Mouse (Mus musculus): ENCODE measurements around the gene Ercc6l2. TPM values are rescaled to one million over a fixed set of nuclear protein-coding genes. Genes with fewer than 3 reads are reported as not detected.
"Not testable (repeated sequence)": the region's sequence is repeated elsewhere in the genome, so short reads cannot be mapped to it uniquely, and the experiment has no call there.

Ercc6l2 gene
- polyA plus RNA-seq, 1 experiment from 2014 or later = 14.0 TPM

- H3K4me3 ChIP-seq = no peak overlapping the region
- WGBS = 21% methylated on average over 11 of the region's 11 CpGs
These were observed 102.2 kb downstream of the Ercc6l2 start for GRCm38 (mm10) chr13:63917198-63917767.

GRCm38 (mm10) chr13:63917776-63918621 is 103.0 kb downstream of the Ercc6l2 start:
- Histone ChIP-seq H3K9ac (no peak overlapping the region), H3K36me3 (no peaks in the 10 kb centered on the region), H3K4me2 (peak overlapping the region; percentile 42), H3K27ac (replicated peaks) (peak overlapping the region; percentile 80), H3K9me3 (no peaks in the 10 kb centered on the region), H3K4me3 (0 out of 2 replicates have a peak overlapping the region, but pooled peaks have one; percentile 1), H3K27me3 (0 out of 2 replicates have a peak, but pooled peaks cover 3% of the 10 kb centered on the region), H3K4me1 (replicated peaks) (peaks cover 26% of the 10 kb centered on the region)
- WGBS = 4% methylated on average over 11 of the region's 11 CpGs
- ATAC-seq (ENCODE audit: low FRiP score, low read depth) = peak; percentile 65; the same call in 1 of the 2 replicates

More at GRCm38 (mm10) chr13:63917198-63917767, 102.2 kb downstream of the Ercc6l2 start:
- H3K36me3 ChIP-seq = no peaks in the 10 kb centered on the region
- H3K9ac ChIP-seq = no peak overlapping the region
- peak; percentile 73 for ATAC-seq (ENCODE audit: low FRiP score, low read depth)
- H3K27me3 ChIP-seq = 0 out of 2 replicates have a peak, but pooled peaks cover 3% of the 10 kb centered on the region
- peaks cover 26% of the 10 kb centered on the region for H3K4me1 ChIP-seq (replicated peaks)
- peak overlapping the region; percentile 76 for H3K27ac ChIP-seq (replicated peaks)
- H3K4me2 ChIP-seq = peak overlapping the region; percentile 11; the same call in 1 of the 2 replicates
- H3K9me3 ChIP-seq = no peaks in the 10 kb centered on the region

- H3K9ac ChIP-seq = no peak overlapping the region
- H3K4me1 ChIP-seq (replicated peaks) = peaks cover 26% of the 10 kb centered on the region
- peak overlapping the region; percentile 80 for H3K27ac ChIP-seq (replicated peaks)
- H3K36me3 ChIP-seq = no peaks in the 10 kb centered on the region
- H3K9me3 ChIP-seq = no peaks in the 10 kb centered on the region
- no peak overlapping the region for H3K4me3 ChIP-seq
- peak; percentile 80 for ATAC-seq (ENCODE audit: low FRiP score, low read depth)
- 34% methylated on average over 18 of the region's 18 CpGs for WGBS
- H3K27me3 ChIP-seq = 0 out of 2 replicates have a peak, but pooled peaks cover 3% of the 10 kb centered on the region
- H3K4me2 ChIP-seq = peak overlapping the region; percentile 42
These were observed 103.8 kb downstream of the Ercc6l2 start for GRCm38 (mm10) chr13:63918733-63919422.

GRCm38 (mm10) chr13:63924036-63924435 is 109.0 kb downstream of the Ercc6l2 start:
- H3K4me1 ChIP-seq (replicated peaks); H3K36me3 ChIP-seq; H3K27ac ChIP-seq (replicated peaks); H3K9me3 ChIP-seq; H3K4me2 ChIP-seq; H3K4me3 ChIP-seq; ATAC-seq (ENCODE audit: low FRiP score, low read depth); H3K27me3 ChIP-seq; H3K9ac ChIP-seq: not testable (repeated sequence)
- 71% methylated on average over 3 of the region's 6 CpGs for WGBS

- WGBS = 81% methylated on average over 4 of the region's 4 CpGs
- no peak overlapping the region for H3K4me3 ChIP-seq
These were observed 112.3 kb downstream of the Ercc6l2 start for GRCm38 (mm10) chr13:63927326-63927725.

GRCm38 (mm10) chr13:63929351-63929750 is 114.3 kb downstream of the Ercc6l2 start:
- WGBS = 19% methylated on average over 1 of the region's 1 CpGs
- H3K27me3 ChIP-seq = no peaks in the 10 kb centered on the region
- ATAC-seq (ENCODE audit: low FRiP score, low read depth) = peak; percentile 86
- peaks cover 9% of the 10 kb centered on the region for H3K4me1 ChIP-seq (replicated peaks)
- no peak overlapping the region for H3K4me2 ChIP-seq
- H3K9me3 ChIP-seq = no peaks in the 10 kb centered on the region
- H3K36me3 ChIP-seq = no peaks in the 10 kb centered on the region
- no peak overlapping the region for H3K27ac ChIP-seq (replicated peaks)
- no peak overlapping the region for H3K4me3 ChIP-seq
- no peak overlapping the region for H3K9ac ChIP-seq

More at GRCm38 (mm10) chr13:63927326-63927725, 112.3 kb downstream of the Ercc6l2 start:
- no peak for ATAC-seq (ENCODE audit: low FRiP score, low read depth)
- H3K9ac ChIP-seq = no peak overlapping the region
- peaks cover 9% of the 10 kb centered on the region for H3K4me1 ChIP-seq (replicated peaks)
- H3K27ac ChIP-seq (replicated peaks) = no peak overlapping the region
- no peaks in the 10 kb centered on the region for H3K9me3 ChIP-seq
- H3K4me2 ChIP-seq = no peak overlapping the region
- no peaks in the 10 kb centered on the region for H3K27me3 ChIP-seq
- no peaks in the 10 kb centered on the region for H3K36me3 ChIP-seq

- peaks cover 9% of the 10 kb centered on the region for H3K4me1 ChIP-seq (replicated peaks)
- H3K4me3 ChIP-seq = no peak overlapping the region
- H3K4me2 ChIP-seq = no peak overlapping the region
- H3K9ac ChIP-seq = no peak overlapping the region
- 65% methylated on average over 5 of the region's 5 CpGs for WGBS
- no peaks in the 10 kb centered on the region for H3K27me3 ChIP-seq
- H3K9me3 ChIP-seq = no peaks in the 10 kb centered on the region
- ATAC-seq (ENCODE audit: low FRiP score, low read depth) = no peak
- no peaks in the 10 kb centered on the region for H3K36me3 ChIP-seq
- H3K27ac ChIP-seq (replicated peaks) = no peak overlapping the region
These were observed 115.0 kb downstream of the Ercc6l2 start for GRCm38 (mm10) chr13:63929917-63930515.

- no peak overlapping the region for H3K4me2 ChIP-seq
- no peak overlapping the region for H3K27ac ChIP-seq (replicated peaks)
- no peaks in the 10 kb centered on the region for H3K27me3 ChIP-seq
- no peaks in the 10 kb centered on the region for H3K36me3 ChIP-seq
- H3K4me3 ChIP-seq = no peak overlapping the region
- H3K9me3 ChIP-seq = no peaks in the 10 kb centered on the region
- 56% methylated on average over 10 of the region's 10 CpGs for WGBS
- no peak overlapping the region for H3K9ac ChIP-seq
- no peak for ATAC-seq (ENCODE audit: low FRiP score, low read depth)
- H3K4me1 ChIP-seq (replicated peaks) = peaks cover 9% of the 10 kb centered on the region
These were observed 115.5 kb downstream of the Ercc6l2 start for GRCm38 (mm10) chr13:63930525-63930924.

- Histone ChIP-seq H3K9ac (no peak overlapping the region), H3K27ac (replicated peaks) (no peak overlapping the region), H3K4me1 (replicated peaks) (no peaks in the 10 kb centered on the region), H3K36me3 (no peaks in the 10 kb centered on the region), H3K27me3 (no peaks in the 10 kb centered on the region), H3K9me3 (no peaks in the 10 kb centered on the region), H3K4me2 (no peak overlapping the region), H3K4me3 (no peak overlapping the region)
- 91% methylated on average over 9 of the region's 9 CpGs for WGBS
- ATAC-seq (ENCODE audit: low FRiP score, low read depth) = no peak
These were observed 121.3 kb downstream of the Ercc6l2 start for GRCm38 (mm10) chr13:63936369-63936768.

GRCm38 (mm10) chr13:63940257-63940656 is 125.2 kb downstream of the Ercc6l2 start:
- H3K9me3 ChIP-seq = no peaks in the 10 kb centered on the region
- no peaks in the 10 kb centered on the region for H3K27me3 ChIP-seq
- H3K9ac ChIP-seq = no peak overlapping the region
- H3K4me1 ChIP-seq (replicated peaks) = no peaks in the 10 kb centered on the region
- no peak overlapping the region for H3K4me2 ChIP-seq
- 96% methylated on average over 1 of the region's 1 CpGs for WGBS
- H3K4me3 ChIP-seq = no peak overlapping the region
- no peak overlapping the region for H3K27ac ChIP-seq (replicated peaks)
- no peaks in the 10 kb centered on the region for H3K36me3 ChIP-seq
- no peak for ATAC-seq (ENCODE audit: low FRiP score, low read depth)

- Histone ChIP-seq H3K9ac (no peak overlapping the region), H3K4me3 (no peak overlapping the region), H3K9me3 (no peaks in the 10 kb centered on the region), H3K36me3 (no peaks in the 10 kb centered on the region), H3K4me2 (no peak overlapping the region), H3K4me1 (replicated peaks) (no peaks in the 10 kb centered on the region), H3K27me3 (no peaks in the 10 kb centered on the region), H3K27ac (replicated peaks) (no peak overlapping the region)
- 95% methylated on average over 4 of the region's 4 CpGs for WGBS
- no peak for ATAC-seq (ENCODE audit: low FRiP score, low read depth)
These were observed 126.1 kb downstream of the Ercc6l2 start for GRCm38 (mm10) chr13:63941170-63941569.

Measured in hindbrain, embryonic 15.5 days (tissue).